Mouse (Mus musculus): ENCODE results near the gene Mreg.

The Mreg gene

DNA sequence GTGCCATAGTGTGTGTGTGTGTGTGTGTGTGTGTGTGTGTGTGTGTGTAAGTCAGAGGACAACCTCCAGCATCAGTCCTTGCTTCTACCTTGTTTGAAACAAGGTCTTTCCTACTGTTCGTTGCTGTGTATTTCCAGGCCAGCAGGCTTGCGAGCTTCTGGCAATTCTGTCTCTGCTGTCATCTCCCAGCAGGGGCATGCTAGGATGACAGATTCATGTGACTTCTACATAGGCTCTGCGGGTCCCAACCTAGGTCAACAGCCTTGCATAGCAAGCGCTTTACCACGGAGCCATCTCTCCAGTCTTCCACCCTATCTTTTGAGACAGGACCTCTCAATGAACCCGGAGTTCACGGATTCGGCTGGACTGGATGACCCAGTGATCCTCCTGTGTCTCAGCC lies 20.7 kb downstream of the Mreg start:
- DNase-seq (ENCODE audit: low spot score), result no peak

DNA sequence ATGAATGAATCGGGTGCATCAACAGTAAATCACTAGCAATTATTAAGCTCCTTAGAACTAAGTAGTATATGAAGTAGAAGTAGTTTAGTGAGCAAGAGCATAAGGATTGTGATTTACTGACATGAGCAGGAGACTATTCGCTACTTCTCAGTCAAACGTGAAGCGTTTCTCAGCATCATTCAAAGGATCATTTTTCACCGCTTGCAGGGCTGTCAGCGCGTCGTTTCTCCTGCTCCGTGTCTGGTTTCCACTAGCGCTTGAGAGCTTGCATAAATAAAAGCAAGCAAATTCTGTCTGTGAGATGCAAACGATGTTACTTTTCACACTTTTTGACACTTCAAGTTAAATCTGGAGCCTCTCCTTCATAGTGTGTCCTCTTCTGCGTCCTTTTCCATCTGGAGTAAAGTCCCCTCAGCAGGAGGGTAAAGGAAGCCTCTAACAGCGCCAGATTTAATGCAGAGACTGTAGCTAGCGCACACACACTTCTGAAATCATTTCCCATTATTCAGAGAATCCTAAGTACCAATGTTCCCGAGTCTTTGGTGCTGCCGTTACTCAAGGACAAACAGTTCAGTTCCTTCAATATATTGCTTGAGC lies 23.9 kb downstream of the Mreg start:
- no peak for DNase-seq (ENCODE audit: low spot score)

- no peak for DNase-seq (ENCODE audit: low spot score)
These were observed 24.6 kb downstream of the Mreg start for GRCm38 (mm10) chr1:72187486-72187885.

DNA sequence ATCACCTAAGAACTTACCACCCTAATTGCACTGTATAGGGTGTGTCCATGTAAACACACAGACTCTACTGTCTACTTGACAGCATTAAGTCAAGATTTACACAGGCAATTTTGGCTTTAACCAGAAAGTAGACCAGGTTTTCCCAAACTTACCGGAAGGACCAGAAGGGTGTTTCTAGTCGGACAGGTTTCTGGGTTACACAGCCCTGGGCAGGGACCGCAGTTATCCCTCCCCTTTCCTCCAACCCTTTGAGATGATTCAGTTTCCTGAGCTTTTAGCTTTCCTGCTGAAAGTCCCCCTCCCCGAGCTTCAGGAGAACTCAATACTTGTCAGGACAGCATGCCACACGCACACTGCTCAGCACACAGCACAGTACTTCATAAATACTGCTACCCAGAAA lies 26.0 kb downstream of the Mreg start:
- DNase-seq (ENCODE audit: low spot score), result no peak

DNA sequence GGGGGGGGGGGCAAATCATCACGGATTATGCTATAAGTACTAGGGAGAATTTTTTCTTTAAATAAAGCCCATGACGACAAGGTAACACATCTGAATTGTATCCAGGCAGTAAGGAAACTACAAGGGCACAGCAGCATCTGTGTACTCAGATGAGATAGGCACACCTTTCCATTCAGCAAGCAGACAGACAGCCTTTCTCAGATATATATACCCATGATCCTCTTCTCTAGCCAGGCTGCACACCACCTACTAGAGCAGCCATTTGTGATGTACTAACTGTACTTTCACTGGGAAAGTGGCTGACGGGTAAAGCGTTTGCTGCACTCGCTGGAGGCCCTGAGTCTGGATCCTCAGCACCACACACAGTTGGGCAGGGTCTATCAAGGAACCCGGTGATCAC lies 28.6 kb downstream of the Mreg start:
- no peak for DNase-seq (ENCODE audit: low spot score)

DNA sequence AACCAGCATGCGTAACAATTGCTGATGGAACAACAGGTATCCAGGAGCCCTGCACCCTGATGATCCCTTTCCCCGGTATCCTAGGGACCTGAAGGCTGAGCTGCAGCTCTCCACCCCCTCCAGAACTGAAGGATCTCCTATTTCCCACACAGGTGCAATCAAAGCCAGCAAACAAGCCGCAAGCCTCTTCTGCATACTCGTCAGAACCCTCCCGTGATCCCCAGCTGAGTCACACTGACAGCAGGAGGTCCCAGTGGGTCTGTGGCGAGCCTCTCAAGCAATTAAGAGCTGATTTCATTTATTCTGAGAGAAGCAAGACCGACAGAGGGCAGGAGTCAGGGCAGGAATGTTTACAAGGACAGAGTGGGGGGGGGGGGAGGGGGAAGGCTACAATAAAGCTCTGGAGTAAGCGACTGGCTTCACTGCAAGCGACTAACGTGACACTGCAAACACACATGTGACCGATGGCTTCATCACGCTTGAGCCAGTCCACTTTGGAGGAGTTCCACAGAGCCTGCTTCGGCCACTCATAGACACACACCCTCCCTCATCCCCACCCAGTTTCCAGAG lies 29.1 kb downstream of the Mreg start:
- no peak for DNase-seq (ENCODE audit: low spot score)

- DNase-seq (ENCODE audit: low spot score), result no peak
These were observed 32.2 kb downstream of the Mreg start for GRCm38 (mm10) chr1:72179947-72180346.

DNA sequence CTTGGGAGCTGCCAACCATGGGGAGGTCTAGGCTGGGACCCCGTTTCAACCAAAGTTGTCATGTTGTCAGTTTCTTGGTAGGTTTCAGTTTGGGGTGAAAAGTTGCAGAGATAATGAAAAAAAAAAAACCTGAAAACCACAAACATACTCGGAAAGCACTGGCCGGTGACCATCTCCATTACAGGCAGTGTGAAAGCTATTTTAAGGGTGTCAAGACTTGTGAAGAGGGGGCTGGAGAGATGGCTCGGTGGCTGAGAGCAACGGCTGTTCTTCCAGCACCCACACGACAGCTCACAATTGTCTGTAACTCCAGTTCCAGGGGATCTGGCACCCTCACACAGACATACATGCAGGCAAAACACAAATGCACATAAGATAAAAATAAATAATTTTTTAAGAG lies 35.9 kb downstream of the Mreg start:
- DNase-seq (ENCODE audit: low spot score), result no peak

DNA sequence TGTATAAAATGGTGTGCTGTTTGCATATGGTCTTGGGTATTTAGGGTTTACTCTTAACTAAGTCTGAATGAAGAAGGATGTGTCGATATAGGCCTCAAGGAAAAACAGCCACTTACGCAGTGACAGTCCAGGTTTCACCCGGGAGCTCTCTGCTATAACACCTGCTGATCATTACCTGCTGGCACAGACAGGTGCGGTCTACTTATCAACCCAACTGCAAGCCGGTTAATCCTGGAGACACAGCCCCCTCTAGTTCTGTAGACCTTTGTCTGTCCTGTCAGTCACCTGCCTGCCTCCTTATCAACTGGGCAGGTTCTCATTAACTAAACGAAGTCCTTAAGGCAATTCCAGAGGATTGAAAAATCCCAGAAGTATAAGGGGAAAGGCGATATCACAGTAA lies 37.9 kb downstream of the Mreg start:
- no peak for DNase-seq (ENCODE audit: low spot score)

- no peak for DNase-seq (ENCODE audit: low spot score)
These were observed 38.6 kb downstream of the Mreg start for GRCm38 (mm10) chr1:72173402-72174051.

DNA sequence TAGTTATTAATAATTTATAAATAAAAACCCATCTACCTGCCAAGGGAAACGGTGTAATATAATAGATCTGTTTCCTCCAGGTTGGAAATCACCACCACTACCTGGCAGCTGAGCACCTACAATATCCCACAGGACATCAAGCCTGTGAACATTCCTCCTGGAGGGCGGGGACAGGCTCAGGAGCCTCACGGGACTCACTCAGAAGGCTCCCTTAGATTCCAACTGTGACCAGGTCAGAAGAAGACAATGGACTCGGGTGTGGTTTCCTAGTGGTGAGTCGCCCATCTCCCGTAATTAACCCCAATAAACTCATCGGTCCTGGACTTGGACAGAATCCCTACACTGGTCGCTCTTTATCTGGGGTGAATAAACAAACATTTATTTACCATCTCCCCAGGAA lies 39.3 kb downstream of the Mreg start:
- no peak for DNase-seq (ENCODE audit: low spot score)

DNA sequence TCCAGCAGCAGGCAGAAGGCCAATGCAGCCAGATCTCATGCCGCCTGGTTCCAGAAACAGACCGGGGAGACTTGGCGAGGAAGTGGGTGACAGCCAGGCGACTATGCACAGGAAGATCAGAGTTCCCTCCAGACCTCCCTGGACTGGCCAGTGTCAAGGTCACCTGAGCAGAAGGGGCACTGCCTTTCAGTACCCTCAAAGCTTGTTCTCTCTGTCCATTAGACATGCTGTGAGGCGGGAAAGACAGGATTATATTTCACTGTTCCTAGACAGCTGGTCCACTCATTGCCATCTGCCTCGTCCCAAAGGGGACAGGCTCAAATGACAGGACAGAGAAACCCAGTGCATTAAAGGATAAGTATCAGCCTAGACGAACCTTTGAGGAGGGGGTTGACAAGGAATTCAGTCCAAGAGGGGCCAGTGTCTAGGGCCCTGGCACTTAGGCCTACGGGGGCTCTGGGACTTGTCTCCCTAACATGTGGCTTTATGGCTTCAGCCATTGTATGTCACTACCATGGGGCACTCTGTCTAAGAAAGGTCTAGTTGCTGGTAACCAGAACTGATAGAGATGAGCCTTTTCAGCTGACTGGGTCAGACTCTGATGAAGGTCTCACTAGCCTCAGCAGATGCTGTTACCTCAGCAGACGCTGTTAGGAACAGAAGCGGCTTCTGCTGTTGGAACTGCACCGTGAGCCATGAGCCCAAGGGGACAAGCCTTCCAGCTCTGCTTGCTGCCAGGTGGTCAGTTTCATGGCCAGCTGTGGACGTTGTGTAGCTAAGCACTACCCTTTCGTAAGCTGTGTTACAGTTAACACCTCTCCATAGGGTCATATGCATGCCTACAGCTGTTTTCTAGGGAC lies 40.9 kb downstream of the Mreg start:
- DNase-seq (ENCODE audit: low spot score), result no peak

DNA sequence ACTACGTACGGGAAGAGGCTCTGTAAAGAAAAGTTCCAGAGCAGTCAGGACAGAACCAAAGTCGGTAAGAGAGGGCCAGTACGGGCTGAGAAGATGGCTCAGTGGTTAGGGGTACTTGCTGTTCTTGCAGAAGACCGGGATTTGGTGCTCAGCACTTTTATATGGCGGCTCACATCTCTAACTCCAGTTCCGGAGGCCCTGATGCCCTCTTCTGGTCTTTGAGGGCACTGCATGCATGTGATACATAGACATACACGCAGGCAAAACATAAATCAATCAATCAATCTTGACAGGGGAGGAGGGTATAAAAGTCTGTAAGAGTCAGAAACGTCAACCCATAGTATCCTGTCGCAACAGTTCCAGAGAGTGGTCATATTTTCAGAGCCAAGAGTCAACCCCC lies 45.1 kb downstream of the Mreg start:
- DNase-seq (ENCODE audit: low spot score), result no peak

DNA sequence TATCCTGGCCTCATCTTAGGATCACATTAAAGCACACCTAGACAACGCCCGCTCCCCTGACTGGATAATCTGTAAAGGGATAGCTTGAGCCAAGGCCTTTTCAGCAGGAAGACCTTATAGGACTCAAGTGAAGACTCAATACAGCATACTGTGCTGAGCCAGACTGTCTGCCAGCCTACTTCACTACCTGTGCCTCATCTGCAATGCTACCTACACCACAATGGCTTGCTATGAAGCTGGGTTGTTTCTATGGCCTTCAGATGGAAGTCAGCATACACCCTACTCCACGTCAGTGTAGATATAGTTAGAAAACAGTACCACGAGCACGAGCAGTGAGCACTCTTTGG lies 45.7 kb downstream of the Mreg start:
- no peak for DNase-seq (ENCODE audit: low spot score)

- DNase-seq (ENCODE audit: low spot score), result no peak
These were observed 46.2 kb downstream of the Mreg start for GRCm38 (mm10) chr1:72165723-72166467.

- DNase-seq (ENCODE audit: low spot score), result no peak
These were observed 51.8 kb downstream of the Mreg start for GRCm38 (mm10) chr1:72160321-72160720.

GRCm38 (mm10) chr1:72145041-72145440 lies 67.1 kb downstream of the Mreg start:
- DNase-seq (ENCODE audit: low spot score), result no peak

DNA sequence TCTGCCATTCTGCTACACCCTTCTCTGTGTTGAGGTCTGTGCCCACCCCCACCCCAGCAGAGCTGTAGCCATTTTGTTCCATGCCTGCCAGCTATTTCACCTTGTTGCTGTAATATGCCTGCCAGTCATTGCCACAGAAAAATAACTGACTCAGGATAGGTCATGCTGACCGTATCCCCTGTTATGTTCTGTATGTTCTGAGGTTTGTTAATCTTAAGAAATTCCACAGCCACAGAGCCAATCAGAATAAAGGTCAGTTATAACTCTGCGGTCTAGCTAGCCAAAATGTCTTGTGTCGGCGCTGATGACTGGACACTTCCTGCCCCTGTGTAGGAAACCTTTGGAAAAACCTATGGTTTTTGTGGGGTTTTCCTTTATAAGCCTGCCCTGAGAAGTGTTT lies 67.7 kb downstream of the Mreg start:
- DNase-seq (ENCODE audit: low spot score), result no peak

GRCm38 (mm10) chr1:72141893-72142480 lies 70.1 kb downstream of the Mreg start:
- peak; percentile 48 for DNase-seq (ENCODE audit: low spot score)

- no peak for DNase-seq (ENCODE audit: low spot score)
These were observed 76.0 kb downstream of the Mreg start for GRCm38 (mm10) chr1:72136101-72136500.

DNA sequence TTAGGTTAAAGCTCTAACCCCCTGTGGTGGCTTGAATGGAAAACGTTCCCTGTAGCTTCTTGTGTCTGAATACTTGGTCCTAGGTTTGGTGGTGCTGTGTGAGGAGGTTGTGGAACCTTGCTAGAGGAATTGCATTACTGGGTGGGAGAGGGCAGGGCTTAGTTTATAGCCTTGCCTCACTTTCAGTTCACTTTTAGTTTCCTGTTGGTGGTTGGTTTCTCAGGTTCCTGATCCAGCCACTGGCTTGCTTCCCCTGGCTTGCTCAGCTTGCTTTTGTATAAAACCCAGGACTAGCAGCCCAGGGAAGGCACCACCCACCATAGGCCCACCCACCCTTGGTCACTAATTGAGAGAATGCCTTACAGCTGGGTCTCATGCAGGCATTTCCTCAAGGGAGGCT lies 77.6 kb downstream of the Mreg start:
- DNase-seq (ENCODE audit: low spot score), result no peak

Measured in c-Kit-positive CD71-positive TER-119-positive erythroid progenitor cells, embryonic 14.5 days (primary cell).